Mouse (Mus musculus) hindbrain, embryonic 15.5 days (tissue): ENCODE results near the gene Rnf223. TPM values are rescaled to one million over a fixed set of nuclear protein-coding genes. Genes with fewer than 3 reads are reported as not detected.

Experiments used
- ATAC-seq: fragments of 200-750 bp; cut with Nextera tagmentation; 2 replicates; pipeline ENCODE4 v1.8.0; 2017; ENCODE audit warnings: low read depth, moderate number of reproducible peaks, moderate TSS enrichment; ENCODE audit not compliant: low FRiP score
- H3K27ac ChIP-seq: fragments of 300-500 bp; sonication (generic); replicated peaks from 2 replicates; pipeline ENCODE4 v1.5.1; 2015; ENCODE audit warnings: mild to moderate bottlenecking, inconsistent platforms
- H3K27me3 ChIP-seq: fragments of 300-500 bp; sonication (generic); 2 replicates; pipeline ENCODE4 v1.6.1; 2015; ENCODE audit warnings: control low read depth, inconsistent platforms
- H3K36me3 ChIP-seq: fragments of 300-500 bp; sonication (generic); 2 replicates; pipeline ENCODE4 v1.6.1; 2015; ENCODE audit warnings: control low read depth, inconsistent platforms
- H3K4me1 ChIP-seq: fragments of 300-500 bp; sonication (generic); replicated peaks from 2 replicates; pipeline ENCODE4 v1.6.1; 2015; ENCODE audit warnings: control low read depth, inconsistent platforms
- H3K4me2 ChIP-seq: fragments of 300-500 bp; sonication (generic); 2 replicates; pipeline ENCODE4 v1.6.1; 2015; ENCODE audit warnings: moderate library complexity, mild to moderate bottlenecking, inconsistent platforms
- H3K4me3 ChIP-seq: fragments of 300-500 bp; sonication (generic); 2 replicates; pipeline ENCODE4 v1.5.1; 2015; ENCODE audit warnings: mild to moderate bottlenecking, inconsistent platforms
- H3K9ac ChIP-seq: fragments of 300-500 bp; sonication (generic); 2 replicates; pipeline ENCODE4 v1.6.1; 2015; ENCODE audit warnings: inconsistent platforms
- H3K9me3 ChIP-seq: fragments of 300-500 bp; sonication (generic); 2 replicates; pipeline ENCODE4 v1.6.1; 2016; ENCODE audit warnings: control low read depth, inconsistent platforms
- WGBS: fragments of 180-500 bp; shearing (Covaris S2); methylation state at CpG from one replicate; pipeline ENCODE4 v1.1.7; 2015; 5-methylcytosine and 5-hydroxymethylcytosine counted together
- polyA plus RNA-seq: library from polyadenylated mRNA; unstranded; fragments of >200 nt; fragmentation: Nextera tagmentation; extraction: Ambion mirVana; gene quantifications from 2 replicates; pipeline ENCODE4 v1.2.1, GENCODE M21; 2015

Rnf223 gene
- polyA plus RNA-seq, 1 experiment from 2014 or later: 0.53 TPM

DNA sequence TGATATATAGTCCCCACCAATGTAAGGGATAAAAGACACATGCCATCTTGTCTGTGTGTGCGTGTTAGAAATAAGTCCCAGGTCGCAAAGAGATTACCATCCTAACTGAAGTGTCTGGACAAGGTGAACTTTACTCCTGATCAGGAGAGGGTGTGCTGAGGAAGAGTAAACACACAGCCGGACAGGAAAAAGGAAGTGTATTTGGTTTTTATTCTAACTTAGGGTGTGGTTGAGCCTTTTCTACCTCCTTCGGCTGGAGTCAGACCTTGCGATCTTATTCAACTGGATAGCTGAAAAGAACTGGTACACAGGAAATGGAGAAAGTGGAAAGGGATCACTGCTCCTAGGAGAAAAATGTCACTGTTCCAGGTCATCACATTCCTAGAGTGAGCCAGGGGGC, 29.8 kb upstream of the Rnf223 start:
- Histone ChIP-seq H3K36me3 (no peaks in the 10 kb centered on the region), H3K9me3 (no peaks in the 10 kb centered on the region), H3K4me1 (no peaks in the 10 kb centered on the region), H3K4me2 (no peak overlapping the region), H3K27me3 (no peaks in the 10 kb centered on the region), H3K9ac (no peak overlapping the region), H3K27ac (no peak overlapping the region), H3K4me3 (no peak overlapping the region)
- WGBS: 90% methylated on average over 5 of the region's 5 CpGs
- ATAC-seq: no peak

DNA sequence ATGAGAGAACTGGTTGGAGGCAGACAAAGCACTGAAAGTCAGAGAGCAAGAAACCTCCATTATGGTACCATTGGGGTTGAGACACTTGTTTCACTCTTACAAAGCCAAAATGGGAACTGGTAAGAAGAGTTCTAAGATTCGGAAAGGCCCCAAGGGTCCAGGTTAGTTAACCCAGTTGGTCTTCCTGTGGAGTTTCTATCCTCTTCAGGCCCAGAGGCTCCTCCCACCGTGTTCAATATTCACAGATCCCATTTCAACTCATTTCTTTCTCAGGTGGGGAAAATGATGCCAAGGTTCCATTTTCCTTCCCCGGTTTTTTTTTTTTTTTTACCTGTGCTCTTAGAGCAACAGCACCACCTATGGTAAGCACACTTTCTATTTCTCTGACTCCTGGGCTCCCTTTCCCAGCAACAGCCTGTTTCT, 28.8 kb upstream of the Rnf223 start:
- WGBS: 50% methylated on average over 3 of the region's 3 CpGs

DNA sequence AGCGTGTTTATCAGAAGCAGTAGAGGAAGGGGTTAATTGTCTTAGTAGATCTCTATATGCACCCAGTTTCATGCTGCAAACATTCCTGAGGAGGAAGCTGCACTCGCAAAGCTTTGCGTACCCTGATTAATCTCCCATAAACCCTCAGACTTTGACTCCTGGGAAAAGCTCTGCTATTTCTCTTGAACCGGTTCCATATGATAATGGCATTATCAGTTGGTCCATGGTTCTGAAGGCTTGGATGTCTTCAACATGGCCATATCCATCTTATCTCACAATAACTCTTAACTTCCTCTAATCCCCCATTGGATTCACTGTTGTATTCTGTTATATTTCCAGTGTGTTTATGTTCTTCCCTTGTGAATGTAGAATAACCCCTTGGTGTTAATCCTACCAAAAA, 27.0 kb upstream of the Rnf223 start:
- Histone ChIP-seq H3K9me3 (no peaks in the 10 kb centered on the region), H3K27ac (no peak overlapping the region), H3K36me3 (no peaks in the 10 kb centered on the region), H3K4me3 (no peak overlapping the region), H3K9ac (no peak overlapping the region), H3K4me1 (no peaks in the 10 kb centered on the region), H3K27me3 (no peaks in the 10 kb centered on the region), H3K4me2 (no peak overlapping the region)
- no peak for ATAC-seq
- WGBS: 90% methylated on average over 4 of the region's 4 CpGs

More for the DNA sequence above, 28.8 kb upstream of the Rnf223 start:
- Histone ChIP-seq H3K9me3 (no peaks in the 10 kb centered on the region), H3K27me3 (no peaks in the 10 kb centered on the region), H3K4me2 (no peak overlapping the region), H3K4me1 (no peaks in the 10 kb centered on the region), H3K9ac (no peak overlapping the region), H3K27ac (no peak overlapping the region), H3K36me3 (no peaks in the 10 kb centered on the region), H3K4me3 (no peak overlapping the region)
- ATAC-seq: no peak

DNA sequence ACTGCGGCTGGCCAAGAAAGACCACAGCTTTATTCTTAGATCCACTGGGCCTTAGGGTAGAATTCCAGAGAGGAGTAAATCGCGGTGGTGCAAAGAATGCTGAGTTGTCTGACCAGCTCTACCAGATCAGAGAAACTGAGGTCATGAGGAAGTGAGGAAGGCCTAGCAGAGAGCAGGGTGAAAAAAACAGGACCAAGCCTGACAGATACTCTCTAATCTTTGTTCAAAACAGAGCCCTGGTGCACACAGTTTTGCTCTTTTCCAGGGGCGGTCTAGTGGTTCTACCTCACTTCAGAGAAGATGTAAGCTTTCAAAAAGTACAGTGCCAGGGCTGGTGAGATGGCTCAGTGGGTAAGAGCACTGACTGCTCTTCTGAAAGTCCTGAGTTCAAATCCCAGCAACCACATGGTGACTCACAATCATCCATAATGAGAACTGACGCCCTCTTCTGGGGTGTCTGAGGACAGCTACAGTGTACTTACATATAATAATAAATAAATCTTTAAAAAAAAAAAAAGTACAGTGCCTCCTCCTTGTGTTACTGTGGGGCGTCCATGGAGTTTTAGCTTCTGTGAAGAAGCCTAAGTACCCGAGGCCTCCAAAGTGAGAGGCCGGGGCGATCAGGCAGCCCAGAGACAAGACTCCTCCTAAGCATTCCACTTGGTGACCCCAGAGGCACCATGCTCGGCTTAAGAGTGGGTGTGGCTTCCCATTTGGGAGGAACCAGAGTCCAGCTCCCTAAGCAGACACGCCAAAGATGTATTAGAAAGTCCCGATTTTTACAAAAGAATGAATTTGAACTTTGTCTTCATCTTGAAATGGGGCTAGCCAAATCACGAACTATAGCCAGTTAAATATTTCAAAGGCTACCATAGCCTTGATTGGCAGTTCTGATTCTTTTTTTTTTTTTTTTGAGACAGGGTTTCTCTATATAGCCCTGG, 21.4 kb upstream of the Rnf223 start:
- Histone ChIP-seq H3K9me3 (no peaks in the 10 kb centered on the region), H3K9ac (peak overlapping the region; percentile 68), H3K4me2 (peak overlapping the region; percentile 86), H3K4me3 (peak overlapping the region; percentile 75), H3K27me3 (no peaks in the 10 kb centered on the region), H3K27ac (peak overlapping the region; percentile 86), H3K4me1 (peaks cover 15% of the 10 kb centered on the region), H3K36me3 (no peaks in the 10 kb centered on the region)
- 33% methylated on average over 13 of the region's 13 CpGs for WGBS
- no peak for ATAC-seq

DNA sequence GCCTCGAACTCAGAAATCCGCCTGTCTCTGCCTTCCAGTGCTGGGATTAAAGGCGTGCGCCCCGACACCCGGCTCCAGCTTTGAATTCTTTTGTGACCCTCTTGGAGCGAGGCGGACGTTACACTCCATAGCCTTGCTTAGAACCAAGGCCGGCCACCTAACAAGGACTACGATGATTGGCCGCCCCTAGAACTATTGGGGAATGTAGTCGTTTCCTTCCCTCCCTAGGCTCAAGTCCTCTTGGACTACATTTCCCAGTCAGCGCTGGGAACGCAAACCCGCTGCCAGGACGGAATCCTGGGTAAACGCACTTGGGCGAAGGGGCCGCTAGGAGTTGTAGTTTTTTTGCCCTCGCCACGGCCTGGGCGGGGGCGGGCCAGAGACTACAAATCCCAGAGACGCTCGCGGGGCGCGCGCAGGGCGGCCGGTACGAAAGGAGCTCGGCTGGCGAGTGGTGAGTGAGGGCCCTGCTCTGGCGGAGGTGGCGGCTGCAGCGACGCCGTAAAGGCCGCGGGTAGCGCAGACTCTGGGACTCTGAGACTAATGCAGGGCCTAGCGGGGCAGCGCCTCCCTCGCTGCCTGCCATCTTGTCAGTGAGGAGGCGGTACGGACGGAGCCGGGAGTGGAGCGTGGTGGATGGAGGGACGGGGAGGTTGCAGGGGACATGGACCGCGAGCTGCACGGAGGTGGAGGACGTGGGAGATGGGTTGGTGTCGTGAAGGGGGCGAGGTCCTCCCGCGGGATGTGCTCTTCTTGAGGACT, 20.6 kb upstream of the Rnf223 start, which contains the start of gene 9430015G10Rik:
Gene 9430015G10Rik, plus strand, starts transcription at position 413 of the 762 bp plus-strand sequence.
- Histone ChIP-seq H3K27ac (peak within 1 kb of the TSS; percentile 87), H3K36me3 (no peaks in the 10 kb centered on the region), H3K4me1 (peaks cover 15% of the 10 kb centered on the region), H3K9ac (peak within 1 kb of the TSS; percentile 80), H3K27me3 (no peaks in the 10 kb centered on the region), H3K9me3 (no peaks in the 10 kb centered on the region), H3K4me2 (peak within 1 kb of the TSS; percentile 86), H3K4me3 (peak within 1 kb of the TSS; percentile 75)
- WGBS: under 1% methylated on average over 60 of the region's 60 CpGs
- ATAC-seq: peak; percentile 99

DNA sequence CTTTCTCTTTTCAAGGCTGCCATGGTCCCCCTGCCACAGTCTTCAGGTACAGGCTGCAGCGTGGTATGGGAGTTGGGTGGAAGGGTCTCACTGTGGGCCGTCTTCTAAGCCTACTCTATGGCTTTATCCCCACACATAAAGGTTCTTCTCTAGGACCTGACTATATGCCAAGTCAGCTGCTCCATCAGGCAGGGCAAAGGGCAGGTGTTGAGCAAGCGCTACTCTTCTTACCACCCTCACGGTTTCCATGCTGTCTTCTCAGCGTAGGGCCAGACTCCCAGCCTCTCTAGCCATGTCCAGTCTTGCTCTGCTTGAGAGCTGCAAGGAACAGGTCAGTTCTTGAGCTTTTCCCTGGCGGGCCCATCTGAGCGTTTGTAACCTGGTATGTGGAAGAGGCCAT, 6.2 kb upstream of the Rnf223 start:
- Histone ChIP-seq H3K27me3 (no peaks in the 10 kb centered on the region), H3K4me2 (no peak overlapping the region), H3K9me3 (no peaks in the 10 kb centered on the region), H3K36me3 (peaks cover 60% of the 10 kb centered on the region), H3K4me1 (no peaks in the 10 kb centered on the region), H3K9ac (no peak overlapping the region), H3K27ac (no peak overlapping the region), H3K4me3 (no peak overlapping the region)
- WGBS: 98% methylated on average over 7 of the region's 7 CpGs
- ATAC-seq: no peak

DNA sequence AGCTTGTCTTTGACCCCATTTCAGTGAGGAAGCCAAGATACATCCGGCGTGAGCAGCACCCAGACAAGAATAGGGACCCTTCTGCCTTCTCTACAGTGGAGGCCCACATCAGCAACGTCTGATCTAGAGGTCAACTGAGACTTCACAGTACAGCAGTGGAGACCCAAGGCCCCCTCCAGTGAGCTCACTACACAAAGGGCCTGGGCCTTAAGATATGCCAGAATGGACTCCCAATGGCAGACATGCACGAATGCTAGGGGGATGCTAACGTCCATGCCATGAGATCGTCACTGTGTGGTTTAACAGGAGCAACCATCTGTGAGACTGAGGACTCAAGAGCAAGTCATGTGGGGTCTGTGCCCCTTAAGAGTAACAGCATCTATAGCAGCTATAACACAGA, 4.9 kb upstream of the Rnf223 start:
- H3K9me3 ChIP-seq: no peaks in the 10 kb centered on the region
- H3K36me3 ChIP-seq: peaks cover 47% of the 10 kb centered on the region
- 95% methylated on average over 6 of the region's 6 CpGs for WGBS
- H3K4me1 ChIP-seq: no peaks in the 10 kb centered on the region
- H3K9ac ChIP-seq: no peak overlapping the region
- no peaks in the 10 kb centered on the region for H3K27me3 ChIP-seq
- no peak overlapping the region for H3K27ac ChIP-seq
- no peak for ATAC-seq
- H3K4me3 ChIP-seq: no peak overlapping the region
- no peak overlapping the region for H3K4me2 ChIP-seq

DNA sequence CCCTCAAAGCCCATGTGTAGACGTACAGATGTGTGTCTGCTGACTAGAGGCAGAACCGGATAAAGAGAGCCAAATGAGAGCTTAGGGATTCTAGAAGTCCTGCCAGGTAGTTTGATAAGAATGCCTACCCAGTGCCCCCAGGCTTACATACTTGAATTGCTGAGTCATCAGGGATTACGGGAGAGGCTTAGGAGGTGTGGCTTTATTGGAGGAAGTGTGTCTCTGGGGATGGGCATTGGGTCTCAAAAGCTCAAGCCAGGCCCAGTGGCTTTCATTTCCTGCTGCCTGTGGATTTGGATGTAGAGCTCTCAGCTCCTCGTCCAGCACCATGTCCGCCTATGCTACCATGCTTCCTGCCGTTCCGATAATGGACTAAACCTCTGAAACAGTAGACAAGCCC, 3.5 kb upstream of the Rnf223 start:
- Histone ChIP-seq H3K4me3 (no peak overlapping the region), H3K27me3 (no peaks in the 10 kb centered on the region), H3K27ac (no peak overlapping the region), H3K36me3 (peaks cover 35% of the 10 kb centered on the region), H3K9me3 (no peaks in the 10 kb centered on the region), H3K4me2 (no peak overlapping the region), H3K4me1 (no peaks in the 10 kb centered on the region), H3K9ac (no peak overlapping the region)
- ATAC-seq: no peak
- WGBS: 90% methylated on average over 7 of the region's 7 CpGs

DNA sequence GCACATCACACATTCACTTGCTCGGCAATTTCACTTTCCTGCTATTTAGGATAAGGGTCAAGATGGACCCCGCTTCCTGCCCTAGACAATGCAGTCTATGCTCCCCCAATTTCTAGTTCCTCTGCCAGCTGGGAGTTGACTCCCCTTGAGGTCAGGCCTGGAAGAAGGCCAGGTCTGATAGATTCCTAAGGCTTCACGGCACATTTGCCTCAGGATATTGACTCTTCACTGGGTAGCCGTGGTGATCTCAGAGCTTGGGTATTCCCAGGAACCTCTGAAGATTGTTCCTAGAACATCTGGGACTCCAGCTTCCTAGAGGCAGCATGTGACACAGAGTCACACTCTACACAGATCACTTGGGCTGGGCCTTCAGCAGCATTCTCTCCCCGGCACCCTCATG, 1.6 kb upstream of the Rnf223 start:
- 85% methylated on average over 5 of the region's 5 CpGs for WGBS
- ATAC-seq: no peak
- no peaks in the 10 kb centered on the region for H3K4me1 ChIP-seq
- no peak overlapping the region for H3K4me3 ChIP-seq
- H3K9me3 ChIP-seq: no peaks in the 10 kb centered on the region
- H3K27ac ChIP-seq: no peak overlapping the region
- H3K9ac ChIP-seq: no peak overlapping the region
- no peaks in the 10 kb centered on the region for H3K27me3 ChIP-seq
- no peak overlapping the region for H3K4me2 ChIP-seq
- peaks cover 23% of the 10 kb centered on the region for H3K36me3 ChIP-seq

DNA sequence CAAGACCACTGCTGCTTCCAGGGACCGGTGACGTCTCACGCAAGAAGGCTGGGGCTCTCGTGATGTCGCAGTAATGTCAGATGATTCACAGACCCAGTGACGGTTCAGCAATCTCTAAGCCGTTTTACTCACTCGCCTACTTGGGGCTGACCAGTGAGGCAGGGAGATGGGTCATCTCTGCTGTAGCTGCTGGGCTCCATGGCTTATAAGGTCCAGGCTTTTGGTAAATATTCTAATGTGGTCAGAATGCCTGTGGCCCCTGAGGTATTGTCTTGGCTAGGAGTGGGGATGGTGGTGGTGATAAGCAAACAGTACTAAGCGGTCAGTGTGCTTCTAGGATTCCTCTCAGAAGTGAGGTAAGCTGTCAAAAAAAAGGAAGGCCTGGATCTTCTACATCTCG, 627 bp downstream of the Rnf223 start:
- Histone ChIP-seq H3K27ac (no peak overlapping the region), H3K4me3 (no peak overlapping the region), H3K9ac (no peak overlapping the region), H3K27me3 (no peaks in the 10 kb centered on the region), H3K4me1 (no peaks in the 10 kb centered on the region), H3K9me3 (no peaks in the 10 kb centered on the region), H3K4me2 (no peak overlapping the region), H3K36me3 (peaks cover 3% of the 10 kb centered on the region)
- 89% methylated on average over 10 of the region's 10 CpGs for WGBS
- ATAC-seq: no peak

DNA sequence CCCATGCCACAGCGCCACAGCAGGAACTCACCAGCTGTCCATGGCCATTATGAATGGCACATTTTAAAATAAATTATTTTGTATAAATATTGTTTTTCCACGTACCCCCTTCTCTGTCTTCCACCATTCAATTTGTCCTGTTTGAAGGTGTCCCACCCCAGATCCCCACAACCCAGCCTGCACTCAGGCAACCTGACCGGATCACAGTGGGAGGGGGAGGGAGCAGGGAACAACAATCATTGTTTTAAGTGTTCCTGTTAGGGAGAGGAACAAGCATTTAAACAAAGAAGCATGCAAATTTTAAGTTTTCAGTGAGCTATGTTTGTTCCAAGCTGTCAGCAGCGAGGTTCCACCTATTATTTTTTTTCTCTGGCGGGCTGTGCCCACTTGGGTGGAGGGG, 3.0 kb downstream of the Rnf223 start:
- 54% methylated on average over 5 of the region's 5 CpGs for WGBS
- no peak for ATAC-seq

DNA sequence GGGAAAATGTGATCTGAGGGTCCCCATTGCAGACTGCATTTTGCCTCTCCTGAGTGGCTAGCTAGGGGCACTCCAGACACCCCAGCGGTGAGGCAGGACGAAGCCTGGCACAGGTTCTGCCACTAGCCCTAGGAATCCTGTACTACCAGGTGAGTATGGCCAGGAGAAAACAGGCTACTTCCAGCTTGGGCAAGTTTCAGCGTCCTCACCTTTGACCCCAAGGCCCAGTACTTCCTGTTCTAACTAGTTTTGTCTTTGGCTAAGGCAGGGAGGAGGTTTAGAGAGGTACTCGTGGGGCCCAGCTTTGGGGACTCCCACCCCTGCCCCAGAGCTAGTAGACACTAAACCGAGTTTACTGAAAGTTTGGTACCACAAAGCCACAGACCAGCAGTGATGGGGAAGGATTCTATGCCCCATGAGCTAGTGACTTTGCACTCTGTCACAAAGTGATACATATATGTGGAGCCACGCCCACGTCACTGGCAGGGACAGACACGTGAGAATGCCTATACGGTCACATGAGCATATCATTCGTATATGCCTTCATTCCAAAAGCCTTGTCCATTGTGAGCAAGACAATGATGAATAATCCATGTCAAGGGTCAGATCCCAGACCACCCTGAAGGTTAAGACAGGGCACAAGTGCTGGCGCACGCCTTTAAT, 3.8 kb downstream of the Rnf223 start:
- no peak overlapping the region for H3K9ac ChIP-seq
- no peak for ATAC-seq
- 75% methylated on average over 12 of the region's 12 CpGs for WGBS

More for the DNA sequence above, 3.0 kb downstream of the Rnf223 start:
- Histone ChIP-seq H3K27me3 (no peaks in the 10 kb centered on the region), H3K4me2 (no peak overlapping the region), H3K4me1 (no peaks in the 10 kb centered on the region), H3K9ac (no peak overlapping the region), H3K4me3 (no peak overlapping the region), H3K9me3 (no peaks in the 10 kb centered on the region), H3K27ac (no peak overlapping the region), H3K36me3 (no peaks in the 10 kb centered on the region)

More for the DNA sequence above, 3.8 kb downstream of the Rnf223 start:
- Histone ChIP-seq H3K4me2 (no peak overlapping the region), H3K27me3 (no peaks in the 10 kb centered on the region), H3K36me3 (no peaks in the 10 kb centered on the region), H3K4me3 (no peak overlapping the region), H3K9me3 (no peaks in the 10 kb centered on the region), H3K27ac (no peak overlapping the region), H3K4me1 (no peaks in the 10 kb centered on the region)
